Mouse (Mus musculus): ENCODE results near the gene Ces2c. TPM values are rescaled to one million over a fixed set of nuclear protein-coding genes. Genes with fewer than 3 reads are reported as not detected.
"Not testable (repeated sequence)": the region's sequence is repeated elsewhere in the genome, so short reads cannot be mapped to it uniquely, and the experiment has no call there.

Ces2c gene
- polyA plus RNA-seq, 1 experiment from 2014 or later = not detected

DNA sequence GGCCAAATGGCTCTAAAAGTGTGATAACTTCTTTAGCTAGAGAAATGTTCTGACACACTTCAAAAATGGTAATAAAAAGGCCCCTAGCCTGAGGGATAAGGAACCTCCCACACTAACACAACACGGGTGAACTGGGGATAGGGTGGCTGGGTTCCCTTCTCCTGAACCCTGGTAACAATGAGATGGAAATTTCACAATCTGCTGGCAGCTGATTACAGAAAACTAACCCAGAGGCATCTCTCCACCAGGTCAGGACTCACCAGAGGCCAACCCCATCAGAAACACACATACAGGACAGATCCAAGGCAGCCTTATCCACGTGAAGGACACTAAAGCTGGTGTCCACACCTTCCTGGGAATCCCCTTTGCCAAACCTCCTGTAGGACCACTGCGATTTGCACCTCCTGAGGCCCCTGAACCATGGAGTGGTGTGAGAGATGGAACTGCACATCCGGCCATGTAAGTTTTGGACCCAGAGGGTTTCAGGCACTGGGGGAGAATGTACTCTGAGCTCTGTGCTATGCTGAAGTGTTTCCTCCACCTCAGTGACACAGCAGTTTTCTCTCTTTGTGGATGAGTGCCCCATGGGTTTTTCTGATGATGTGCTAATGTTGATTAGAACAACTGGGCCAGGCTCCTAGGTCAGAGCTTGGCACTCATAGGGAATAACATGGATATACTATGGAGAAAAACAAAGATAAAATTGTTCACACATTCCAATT lies 1.0 kb downstream of the Ces2c start:
- no peak overlapping the region for H3K4me3 ChIP-seq (ENCODE audit: low read depth, low read length)
- WGBS = 77% methylated on average over 4 of the region's 4 CpGs
- H3K36me3 ChIP-seq (ENCODE audit: control insufficient read depth, insufficient read depth, low read length) = no peaks in the 10 kb centered on the region
- no peak overlapping the region for H3K4me2 ChIP-seq (ENCODE audit: low read depth, low read length)
- no peak overlapping the region for H3K27ac ChIP-seq (ENCODE audit: low read depth, low read length)
- H3K27me3 ChIP-seq (ENCODE audit: control insufficient read depth, insufficient read depth, low read length) = no peaks in the 10 kb centered on the region
- H3K4me1 ChIP-seq (ENCODE audit: control insufficient read depth, insufficient read depth, low read length) = no peaks in the 10 kb centered on the region
- H3K9me3 ChIP-seq (ENCODE audit: control insufficient read depth, low read length) = no peaks in the 10 kb centered on the region
- ATAC-seq (ENCODE audit: low read depth) = no peak
- H3K9ac ChIP-seq (replicated peaks; ENCODE audit: low read depth, low read length) = no peak overlapping the region

DNA sequence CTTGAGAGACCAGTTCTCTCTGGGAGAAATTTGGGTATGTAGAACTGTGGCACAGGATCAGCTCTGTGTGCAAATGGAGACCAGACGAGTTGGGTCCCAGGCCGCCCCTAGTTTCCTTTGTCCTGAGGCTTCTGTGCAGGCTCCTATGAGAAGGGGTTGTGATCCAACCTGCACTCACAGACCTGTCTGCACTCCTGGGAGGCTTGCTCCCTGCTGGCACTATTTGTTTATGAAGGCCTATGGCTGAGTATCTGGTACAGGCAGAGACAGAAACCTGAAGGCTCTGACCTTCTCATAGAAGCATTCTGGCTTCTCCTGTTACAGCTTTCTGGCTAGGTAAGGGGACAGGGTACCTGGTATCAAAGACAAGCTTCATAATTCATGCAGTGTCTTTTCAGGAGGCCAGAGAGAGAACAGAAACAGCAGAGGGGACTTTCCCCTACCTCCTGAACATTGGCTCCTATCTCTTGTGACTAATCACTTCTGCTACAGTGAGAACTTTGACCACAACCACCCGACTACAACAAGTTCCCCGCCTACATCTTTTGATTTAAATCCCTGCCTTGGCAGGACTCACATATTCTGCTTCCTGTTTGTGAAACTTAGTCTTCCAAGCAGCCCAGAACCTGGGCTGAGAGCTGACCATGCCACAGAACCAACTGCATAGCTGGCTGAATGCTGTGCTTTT lies 20.1 kb downstream of the Ces2c start:
- H3K27me3 ChIP-seq (ENCODE audit: control insufficient read depth, insufficient read depth, low read length); H3K27ac ChIP-seq (ENCODE audit: low read depth, low read length); H3K4me2 ChIP-seq (ENCODE audit: low read depth, low read length); H3K36me3 ChIP-seq (ENCODE audit: control insufficient read depth, insufficient read depth, low read length); H3K4me1 ChIP-seq (ENCODE audit: control insufficient read depth, insufficient read depth, low read length); H3K9ac ChIP-seq (replicated peaks; ENCODE audit: low read depth, low read length); H3K4me3 ChIP-seq (ENCODE audit: low read depth, low read length); H3K9me3 ChIP-seq (ENCODE audit: control insufficient read depth, low read length); ATAC-seq (ENCODE audit: low read depth): not testable (repeated sequence)
- WGBS = no CpG with 5 or more reads among the region's 4 CpGs

DNA sequence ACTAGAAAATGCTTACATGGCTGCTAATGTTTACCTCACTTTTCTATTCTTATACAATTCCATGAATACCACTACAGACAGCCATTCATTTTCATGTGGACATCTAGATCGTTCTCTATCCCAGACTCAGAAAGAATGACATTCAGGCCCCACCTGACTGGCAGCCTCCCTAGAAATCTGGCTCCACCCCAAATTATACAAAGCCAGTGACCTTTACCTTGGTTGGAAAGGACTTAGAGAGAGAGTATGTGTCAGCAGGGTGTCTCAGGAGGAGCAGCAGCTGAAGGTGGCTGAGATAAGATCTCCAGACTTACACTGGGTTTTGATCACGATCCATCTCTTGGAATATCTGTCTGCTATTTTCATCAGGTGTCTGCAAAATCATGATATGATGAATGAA lies 22.0 kb downstream of the Ces2c start:
- not testable (repeated sequence) for H3K27me3 ChIP-seq (ENCODE audit: control insufficient read depth, insufficient read depth, low read length); H3K27ac ChIP-seq (ENCODE audit: low read depth, low read length); H3K9me3 ChIP-seq (ENCODE audit: control insufficient read depth, low read length); H3K4me2 ChIP-seq (ENCODE audit: low read depth, low read length); H3K36me3 ChIP-seq (ENCODE audit: control insufficient read depth, insufficient read depth, low read length); H3K9ac ChIP-seq (replicated peaks; ENCODE audit: low read depth, low read length); H3K4me1 ChIP-seq (ENCODE audit: control insufficient read depth, insufficient read depth, low read length); ATAC-seq (ENCODE audit: low read depth); H3K4me3 ChIP-seq (ENCODE audit: low read depth, low read length)
- no CpG with 5 or more reads among the region's 2 CpGs for WGBS

DNA sequence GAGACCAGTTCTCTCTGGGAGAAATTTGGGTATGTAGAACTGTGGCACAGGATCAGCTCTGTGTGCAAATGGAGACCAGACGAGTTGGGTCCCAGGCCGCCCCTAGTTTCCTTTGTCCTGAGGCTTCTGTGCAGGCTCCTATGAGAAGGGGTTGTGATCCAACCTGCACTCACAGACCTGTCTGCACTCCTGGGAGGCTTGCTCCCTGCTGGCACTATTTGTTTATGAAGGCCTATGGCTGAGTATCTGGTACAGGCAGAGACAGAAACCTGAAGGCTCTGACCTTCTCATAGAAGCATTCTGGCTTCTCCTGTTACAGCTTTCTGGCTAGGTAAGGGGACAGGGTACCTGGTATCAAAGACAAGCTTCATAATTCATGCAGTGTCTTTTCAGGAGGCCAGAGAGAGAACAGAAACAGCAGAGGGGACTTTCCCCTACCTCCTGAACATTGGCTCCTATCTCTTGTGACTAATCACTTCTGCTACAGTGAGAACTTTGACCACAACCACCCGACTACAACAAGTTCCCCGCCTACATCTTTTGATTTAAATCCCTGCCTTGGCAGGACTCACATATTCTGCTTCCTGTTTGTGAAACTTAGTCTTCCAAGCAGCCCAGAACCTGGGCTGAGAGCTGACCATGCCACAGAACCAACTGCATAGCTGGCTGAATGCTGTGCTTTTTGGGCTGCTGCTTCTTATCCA lies 39.5 kb downstream of the Ces2c start:
- H3K9me3 ChIP-seq (ENCODE audit: control insufficient read depth, low read length); H3K4me1 ChIP-seq (ENCODE audit: control insufficient read depth, insufficient read depth, low read length); H3K27ac ChIP-seq (ENCODE audit: low read depth, low read length); H3K4me3 ChIP-seq (ENCODE audit: low read depth, low read length); H3K36me3 ChIP-seq (ENCODE audit: control insufficient read depth, insufficient read depth, low read length); H3K4me2 ChIP-seq (ENCODE audit: low read depth, low read length); ATAC-seq (ENCODE audit: low read depth); H3K9ac ChIP-seq (replicated peaks; ENCODE audit: low read depth, low read length); H3K27me3 ChIP-seq (ENCODE audit: control insufficient read depth, insufficient read depth, low read length): not testable (repeated sequence)
- no CpG with 5 or more reads among the region's 4 CpGs for WGBS

DNA sequence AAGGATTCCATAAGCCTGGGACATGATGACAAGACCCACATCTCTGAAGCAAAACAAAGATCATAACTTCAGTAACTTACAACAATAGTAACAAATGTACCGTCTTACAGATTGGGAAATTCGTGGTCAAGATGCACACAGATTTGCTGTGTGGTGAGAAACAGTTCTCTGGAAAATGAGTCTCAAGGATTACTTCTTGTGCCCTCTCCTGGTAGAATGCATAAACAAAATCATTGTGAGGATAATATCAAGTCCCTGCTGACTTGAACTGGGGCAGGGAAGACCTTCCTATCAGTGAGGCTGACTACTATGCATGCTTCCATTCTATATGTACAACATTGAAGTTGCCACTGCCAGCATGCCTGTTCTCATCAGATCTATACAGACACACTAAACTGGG lies 54.9 kb downstream of the Ces2c start:
- no peaks in the 10 kb centered on the region for H3K9me3 ChIP-seq (ENCODE audit: control insufficient read depth, low read length)
- WGBS = 83% methylated on average over 2 of the region's 2 CpGs

More for the DNA sequence above, 54.9 kb downstream of the Ces2c start:
- no peaks in the 10 kb centered on the region for H3K36me3 ChIP-seq (ENCODE audit: control insufficient read depth, insufficient read depth, low read length)
- H3K4me1 ChIP-seq (ENCODE audit: control insufficient read depth, insufficient read depth, low read length) = no peaks in the 10 kb centered on the region
- no peak for ATAC-seq (ENCODE audit: low read depth)
- no peak overlapping the region for H3K27ac ChIP-seq (ENCODE audit: low read depth, low read length)
- H3K4me3 ChIP-seq (ENCODE audit: low read depth, low read length) = no peak overlapping the region
- no peaks in the 10 kb centered on the region for H3K27me3 ChIP-seq (ENCODE audit: control insufficient read depth, insufficient read depth, low read length)
- H3K9ac ChIP-seq (replicated peaks; ENCODE audit: low read depth, low read length) = no peak overlapping the region
- no peak overlapping the region for H3K4me2 ChIP-seq (ENCODE audit: low read depth, low read length)

Other genes starting within 250 kb of the Ces2c start
- not detected in 2 replicates for gene Cdh16, start 222.7 kb upstream of the Ces2c start, polyA plus RNA-seq (2014; fragmentation: Nextera tagmentation; extraction: Ambion mirVana)
- gene Rrad, start 215.7 kb upstream of the Ces2c start, polyA plus RNA-seq (2014; fragmentation: Nextera tagmentation; extraction: Ambion mirVana) = 1.6 and 3.6 TPM in 2 replicates
- gene Ciao2b, start 205.1 kb upstream of the Ces2c start, polyA plus RNA-seq (2014; fragmentation: Nextera tagmentation; extraction: Ambion mirVana) = 108 and 120 TPM in 2 replicates
- not detected in 2 replicates for gene Ces2a, start 113.1 kb upstream of the Ces2c start, polyA plus RNA-seq (2014; fragmentation: Nextera tagmentation; extraction: Ambion mirVana)
- 0.07 and 0.18 TPM in 2 replicates for gene Ces2b, start 15.5 kb upstream of the Ces2c start, polyA plus RNA-seq (2014; fragmentation: Nextera tagmentation; extraction: Ambion mirVana)
- gene Ces2e, start 79.2 kb downstream of the Ces2c start, polyA plus RNA-seq (2014; fragmentation: Nextera tagmentation; extraction: Ambion mirVana) = not detected in 2 replicates
- not detected in 2 replicates for gene Ces2f, start 100.3 kb downstream of the Ces2c start, polyA plus RNA-seq (2014; fragmentation: Nextera tagmentation; extraction: Ambion mirVana)
- gene Ces2g, start 114.7 kb downstream of the Ces2c start, polyA plus RNA-seq (2014; fragmentation: Nextera tagmentation; extraction: Ambion mirVana) = not detected in 2 replicates
- not detected in 2 replicates for gene Ces2h, start 153.8 kb downstream of the Ces2c start, polyA plus RNA-seq (2014; fragmentation: Nextera tagmentation; extraction: Ambion mirVana)
- gene Ces3a, start 201.5 kb downstream of the Ces2c start, polyA plus RNA-seq (2014; fragmentation: Nextera tagmentation; extraction: Ambion mirVana) = not detected in 2 replicates
- not detected in 2 replicates for gene Ces3b, start 236.7 kb downstream of the Ces2c start, polyA plus RNA-seq (2014; fragmentation: Nextera tagmentation; extraction: Ambion mirVana)

Measured in neural tube, embryonic 14.5 days (tissue).